Mouse (Mus musculus): ENCODE data around the gene Ifnar1.

GRCm38 (mm10) chr16:91450137-91451064, 34.6 kb upstream of the Ifnar1 start:
- TF ChIP-seq CTCF (IDR thresholded peaks at IDR 0.05; ENCODE audit: extremely low read depth, insufficient read length, insufficient replicate concordance, low read depth, low read length), result no peak
- no peak for TF ChIP-seq POLR2A (IDR thresholded peaks at IDR 0.05; ENCODE audit: low read depth, low read length)
